Comparison of ENCODE assay signal across 1 mouse cellular context in the genomic region with DNA sequence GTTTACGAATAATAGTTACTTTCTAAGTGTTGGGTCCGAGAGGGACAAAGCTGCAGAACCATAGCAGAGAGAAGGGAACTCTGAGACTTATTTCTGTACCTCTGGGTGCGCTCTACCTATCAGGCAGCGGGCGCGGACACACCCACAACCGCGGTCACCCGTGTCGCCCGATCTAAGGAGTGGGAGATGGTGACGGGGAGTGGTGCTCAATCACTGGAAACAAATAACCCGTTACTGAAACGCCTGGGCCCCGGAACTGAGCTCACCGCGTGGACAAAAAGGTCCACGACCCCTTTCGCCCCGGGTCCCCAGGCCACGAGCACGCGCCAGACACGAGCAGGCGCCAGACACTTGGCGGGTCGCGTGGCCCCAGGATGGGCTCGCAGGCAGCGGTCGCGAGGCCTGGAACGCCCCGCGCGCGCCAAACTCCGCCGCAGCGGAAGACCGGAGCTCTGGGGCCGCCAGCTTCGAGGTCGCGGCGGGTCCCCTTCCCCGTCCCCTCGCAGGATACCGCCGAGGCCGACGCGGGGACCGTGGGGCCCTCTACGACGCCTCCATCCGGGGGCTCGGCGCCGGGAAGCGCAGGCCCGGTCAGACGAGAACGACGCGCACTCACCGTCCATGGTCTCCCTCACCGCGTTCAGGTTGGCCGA.
TF ChIP-seq lines count a peak whose summit lies in the region.

No protein-coding gene starts in this region.

TF ChIP-seq in ES-E14, 5 proteins besides CTCF, POLR2A, EP300 and RAD21:
- TF ChIP-seq CHD2 (IDR thresholded peaks at IDR 0.05; ENCODE audit: low read depth, low read length) (no peak), ZNF384 (IDR thresholded peaks at IDR 0.05; ENCODE audit: low read depth, low read length) (no peak), HCFC1 (IDR thresholded peaks at IDR 0.05; ENCODE audit: borderline replicate concordance, insufficient read depth, low read length) (no peak), ZC3H11A (IDR thresholded peaks at IDR 0.05; ENCODE audit: borderline replicate concordance, low read depth, low read length) (no peak), MAFK (IDR thresholded peaks at IDR 0.05; ENCODE audit: insufficient read depth, low read depth, low read length) (no peak)
TF ChIP-seq in ES-E14: peak in this region for 0.
